Mouse (Mus musculus): Measurements from ENCODE around the gene 2510039O18Rik. TPM values are rescaled to one million over a fixed set of nuclear protein-coding genes. Genes with fewer than 3 reads are reported as not detected.
A peak's percentile ranks its signal among the peaks of the same experiment; 100 is the strongest.

2510039O18Rik gene
- total and polyA plus RNA-seq, 2 experiments from 2014 or later, result 12.0 to 57.7 TPM

DNA sequence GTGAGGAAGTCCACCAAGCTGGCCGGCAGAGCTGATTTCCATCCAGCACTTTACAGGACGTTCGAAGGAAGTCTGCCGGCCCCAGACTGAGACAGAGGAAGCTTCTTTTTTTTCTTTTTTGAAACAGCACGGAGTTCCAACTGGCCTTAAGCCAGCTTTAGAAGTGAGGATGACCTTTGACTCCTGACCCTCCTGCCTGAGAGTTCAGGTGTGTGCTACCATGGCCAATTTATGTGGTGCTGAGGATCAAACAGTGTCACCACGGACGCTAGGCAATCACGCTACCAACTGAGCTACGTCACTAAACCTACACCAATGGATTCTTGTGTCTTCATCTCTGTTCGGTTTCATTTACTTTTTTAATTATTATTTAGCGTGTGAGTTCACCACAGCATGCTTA, 18.4 kb upstream of the 2510039O18Rik start:
- H3K27me3 ChIP-seq (ENCODE audit: insufficient read depth, low read length), result no peaks in the 10 kb centered on the region
- H3K9me3 ChIP-seq (ENCODE audit: low read length), result no peaks in the 10 kb centered on the region
- no peak overlapping the region for H3K4me3 ChIP-seq (ENCODE audit: low read depth, low read length)
- DNase-seq, result no peak
- no peak overlapping the region for H3K4me2 ChIP-seq (ENCODE audit: low read depth)
- no peak for TF ChIP-seq CTCF (IDR thresholded peaks at IDR 0.05; ENCODE audit: low read depth)
- H3K4me1 ChIP-seq (ENCODE audit: insufficient read depth), result no peaks in the 10 kb centered on the region
- no peak for ATAC-seq
- H3K27ac ChIP-seq (ENCODE audit: low read depth, low read length), result no peak overlapping the region
- no peaks in the 10 kb centered on the region for H3K36me3 ChIP-seq (ENCODE audit: insufficient read depth)
- H3K9ac ChIP-seq, result no peak overlapping the region
- 84% methylated on average over 11 of the region's 11 CpGs for WGBS

DNA sequence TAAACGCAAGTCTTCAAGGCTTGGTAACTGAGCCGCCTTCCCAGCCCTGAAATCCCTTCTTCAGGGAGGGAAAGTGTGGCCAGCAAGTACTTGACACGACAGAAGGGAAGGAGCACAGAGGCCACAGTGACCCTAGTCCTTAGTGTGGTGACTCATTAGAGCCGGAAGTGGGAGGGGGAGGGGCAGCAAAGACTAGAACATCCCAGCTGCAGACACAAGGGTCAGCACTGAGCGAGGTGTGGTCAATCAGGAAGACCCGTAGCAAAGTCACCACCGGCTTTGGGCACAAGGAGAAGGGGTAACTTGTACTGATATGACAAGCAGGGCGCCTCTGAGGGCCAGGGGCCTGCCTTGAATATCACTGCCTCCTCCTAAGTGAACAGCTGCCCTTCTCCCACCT, 13.0 kb upstream of the 2510039O18Rik start:
- H3K4me2 ChIP-seq (ENCODE audit: low read depth), result no peak overlapping the region
- H3K9me3 ChIP-seq (ENCODE audit: low read length), result no peaks in the 10 kb centered on the region
- H3K27ac ChIP-seq (ENCODE audit: low read depth, low read length), result no peak overlapping the region
- H3K4me3 ChIP-seq (ENCODE audit: low read depth, low read length), result no peak overlapping the region
- 51% methylated on average over 8 of the region's 8 CpGs for WGBS
- H3K4me1 ChIP-seq (ENCODE audit: insufficient read depth), result no peaks in the 10 kb centered on the region
- TF ChIP-seq CTCF (IDR thresholded peaks at IDR 0.05; ENCODE audit: low read depth), result no peak
- no peak for DNase-seq
- no peak overlapping the region for H3K9ac ChIP-seq
- H3K27me3 ChIP-seq (ENCODE audit: insufficient read depth, low read length), result no peaks in the 10 kb centered on the region
- no peak for ATAC-seq
- H3K36me3 ChIP-seq (ENCODE audit: insufficient read depth), result no peaks in the 10 kb centered on the region

DNA sequence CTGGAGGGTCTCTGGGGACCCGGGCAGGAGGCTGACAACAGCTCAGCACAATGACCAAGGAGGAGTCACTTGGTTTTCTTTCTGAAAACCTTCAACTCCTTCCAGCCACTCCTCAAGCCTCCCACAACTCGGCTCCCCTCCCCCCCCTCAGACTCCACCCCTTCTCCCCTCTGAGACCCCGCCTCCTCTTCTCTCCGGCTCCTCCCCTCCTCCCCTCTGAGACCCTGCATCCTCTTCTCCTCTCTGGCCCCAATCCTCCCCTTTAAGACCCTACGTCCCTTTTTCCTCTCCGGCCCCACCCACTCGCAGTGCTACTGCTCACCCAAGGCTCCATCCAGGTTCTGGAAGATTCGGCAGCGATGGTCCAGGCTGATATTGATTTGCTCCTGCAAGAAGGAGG, 12.6 kb upstream of the 2510039O18Rik start:
- Histone ChIP-seq H3K4me1 (ENCODE audit: insufficient read depth) (no peaks in the 10 kb centered on the region), H3K27me3 (ENCODE audit: insufficient read depth, low read length) (no peaks in the 10 kb centered on the region), H3K9ac (no peak overlapping the region), H3K9me3 (ENCODE audit: low read length) (no peaks in the 10 kb centered on the region), H3K4me2 (ENCODE audit: low read depth) (no peak overlapping the region), H3K27ac (ENCODE audit: low read depth, low read length) (peak overlapping the region; percentile 35), H3K4me3 (ENCODE audit: low read depth, low read length) (peak overlapping the region; percentile 3; the same call in 1 of the 2 replicates), H3K36me3 (ENCODE audit: insufficient read depth) (no peaks in the 10 kb centered on the region)
- WGBS, result 14% methylated on average over 9 of the region's 9 CpGs
- DNase-seq (no peak), ATAC-seq (no peak)
- TF ChIP-seq CTCF (IDR thresholded peaks at IDR 0.05; ENCODE audit: low read depth), result no peak

DNA sequence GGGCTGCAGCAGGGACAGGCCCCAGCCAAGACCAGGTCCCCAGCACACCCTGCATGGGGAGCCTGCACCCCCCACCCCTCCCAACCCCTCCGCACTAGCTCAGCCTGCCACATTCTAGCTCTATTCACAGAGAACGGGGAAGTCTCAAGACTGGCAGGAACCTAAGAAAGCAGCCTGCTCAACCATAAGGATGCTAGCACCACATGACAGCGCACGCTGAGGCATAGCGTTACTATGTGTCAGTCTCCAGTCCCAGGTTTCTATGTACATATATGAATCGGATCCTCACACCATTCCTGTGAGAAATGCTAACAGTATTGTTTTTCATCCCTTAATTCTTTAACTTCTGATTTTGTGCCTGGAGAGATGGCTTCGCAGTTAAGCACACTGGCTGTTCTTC, 12.2 kb upstream of the 2510039O18Rik start:
- H3K9ac ChIP-seq, result no peak overlapping the region
- no peaks in the 10 kb centered on the region for H3K4me1 ChIP-seq (ENCODE audit: insufficient read depth)
- H3K36me3 ChIP-seq (ENCODE audit: insufficient read depth), result no peaks in the 10 kb centered on the region
- no peaks in the 10 kb centered on the region for H3K9me3 ChIP-seq (ENCODE audit: low read length)
- no peak overlapping the region for H3K4me2 ChIP-seq (ENCODE audit: low read depth)
- peak; percentile 63 for DNase-seq
- peak overlapping the region; percentile 35 for H3K27ac ChIP-seq (ENCODE audit: low read depth, low read length)
- no peaks in the 10 kb centered on the region for H3K27me3 ChIP-seq (ENCODE audit: insufficient read depth, low read length)
- peak; percentile 84 for ATAC-seq
- H3K4me3 ChIP-seq (ENCODE audit: low read depth, low read length), result 0 out of 2 replicates have a peak overlapping the region, but pooled peaks have one; percentile 3
- TF ChIP-seq CTCF (IDR thresholded peaks at IDR 0.05; ENCODE audit: low read depth), result no peak
- 56% methylated on average over 7 of the region's 7 CpGs for WGBS

DNA sequence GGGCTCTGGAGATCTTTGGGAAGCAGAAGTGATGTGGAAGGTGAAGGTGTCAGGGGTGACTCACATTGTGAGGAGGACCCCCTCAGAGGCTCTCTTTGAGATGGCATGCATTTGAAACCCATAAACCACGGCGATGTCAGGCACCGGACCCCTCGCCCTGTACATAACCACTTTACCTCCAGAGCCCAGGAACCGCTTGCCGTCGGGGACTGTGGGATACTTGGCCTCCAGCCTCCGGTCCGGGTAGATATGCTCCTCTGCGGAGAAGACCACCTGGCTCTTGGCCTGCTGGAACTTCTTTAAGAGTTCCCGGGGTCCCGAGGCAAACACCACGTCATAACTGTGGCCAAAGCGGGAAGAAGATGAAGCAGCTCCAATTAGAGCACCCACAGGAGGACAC, 9.7 kb upstream of the 2510039O18Rik start:
- Histone ChIP-seq H3K9me3 (ENCODE audit: low read length) (no peaks in the 10 kb centered on the region), H3K4me3 (ENCODE audit: low read depth, low read length) (no peak overlapping the region), H3K36me3 (ENCODE audit: insufficient read depth) (no peaks in the 10 kb centered on the region), H3K9ac (no peak overlapping the region), H3K4me2 (ENCODE audit: low read depth) (no peak overlapping the region), H3K4me1 (ENCODE audit: insufficient read depth) (no peaks in the 10 kb centered on the region), H3K27ac (ENCODE audit: low read depth, low read length) (no peak overlapping the region), H3K27me3 (ENCODE audit: insufficient read depth, low read length) (no peaks in the 10 kb centered on the region)
- WGBS, result 95% methylated on average over 14 of the region's 14 CpGs
- TF ChIP-seq CTCF (IDR thresholded peaks at IDR 0.05; ENCODE audit: low read depth), result no peak
- DNase-seq (no peak), ATAC-seq (no peak)

DNA sequence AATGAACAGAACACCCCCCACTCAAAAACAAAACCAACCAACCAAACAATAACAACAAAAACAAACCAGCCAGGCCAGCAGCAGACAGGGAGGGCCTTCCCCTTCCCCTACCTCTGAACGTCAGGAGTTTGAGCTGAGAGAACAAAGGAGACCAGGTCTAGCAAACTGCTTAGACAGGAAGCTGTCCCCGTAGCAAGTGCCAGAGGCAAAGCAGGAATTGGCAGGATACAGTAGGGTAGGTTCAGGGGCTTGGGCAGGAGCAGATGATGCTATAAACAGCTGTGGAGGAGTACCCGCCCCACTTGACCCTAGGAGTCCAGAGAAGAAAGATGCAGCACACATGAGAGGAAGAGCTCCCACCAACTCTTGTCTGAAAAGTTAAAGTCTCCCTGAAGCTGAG, 6.6 kb upstream of the 2510039O18Rik start:
- TF ChIP-seq CTCF (IDR thresholded peaks at IDR 0.05; ENCODE audit: low read depth), result no peak
- no peaks in the 10 kb centered on the region for H3K27me3 ChIP-seq (ENCODE audit: insufficient read depth, low read length)
- H3K27ac ChIP-seq (ENCODE audit: low read depth, low read length), result no peak overlapping the region
- no peaks in the 10 kb centered on the region for H3K4me1 ChIP-seq (ENCODE audit: insufficient read depth)
- no peak overlapping the region for H3K4me2 ChIP-seq (ENCODE audit: low read depth)
- H3K4me3 ChIP-seq (ENCODE audit: low read depth, low read length), result no peak overlapping the region
- 49% methylated on average over 3 of the region's 3 CpGs for WGBS
- ATAC-seq (no peak), DNase-seq (no peak)
- H3K9ac ChIP-seq, result no peak overlapping the region
- no peaks in the 10 kb centered on the region for H3K36me3 ChIP-seq (ENCODE audit: insufficient read depth)
- H3K9me3 ChIP-seq (ENCODE audit: low read length), result no peaks in the 10 kb centered on the region

DNA sequence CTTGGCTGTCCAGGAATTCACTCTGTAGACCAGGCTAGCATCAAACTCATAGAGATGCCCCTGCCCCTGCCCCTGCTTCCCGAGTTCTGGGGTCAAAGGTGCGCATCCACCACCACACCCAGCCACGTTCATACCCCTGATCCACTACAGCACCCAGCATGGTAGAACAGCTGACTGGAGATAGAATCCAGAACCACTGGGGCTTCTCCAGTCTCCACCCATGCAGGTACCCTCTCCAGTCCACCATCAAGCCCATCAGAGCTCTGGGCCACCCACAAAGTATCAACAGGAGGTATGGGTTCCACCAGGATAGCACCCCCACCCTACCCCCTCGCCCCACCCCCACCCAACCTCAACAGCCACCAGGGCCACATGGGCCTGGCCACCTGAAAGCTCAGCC, 6.1 kb upstream of the 2510039O18Rik start:
- 83% methylated on average over 4 of the region's 4 CpGs for WGBS
- Histone ChIP-seq H3K36me3 (ENCODE audit: insufficient read depth) (no peaks in the 10 kb centered on the region), H3K27me3 (ENCODE audit: insufficient read depth, low read length) (no peaks in the 10 kb centered on the region), H3K9ac (no peak overlapping the region), H3K9me3 (ENCODE audit: low read length) (no peaks in the 10 kb centered on the region), H3K4me1 (ENCODE audit: insufficient read depth) (no peaks in the 10 kb centered on the region), H3K4me2 (ENCODE audit: low read depth) (no peak overlapping the region), H3K4me3 (ENCODE audit: low read depth, low read length) (no peak overlapping the region), H3K27ac (ENCODE audit: low read depth, low read length) (no peak overlapping the region)
- ATAC-seq (no peak), DNase-seq (no peak)
- no peak for TF ChIP-seq CTCF (IDR thresholded peaks at IDR 0.05; ENCODE audit: low read depth)

DNA sequence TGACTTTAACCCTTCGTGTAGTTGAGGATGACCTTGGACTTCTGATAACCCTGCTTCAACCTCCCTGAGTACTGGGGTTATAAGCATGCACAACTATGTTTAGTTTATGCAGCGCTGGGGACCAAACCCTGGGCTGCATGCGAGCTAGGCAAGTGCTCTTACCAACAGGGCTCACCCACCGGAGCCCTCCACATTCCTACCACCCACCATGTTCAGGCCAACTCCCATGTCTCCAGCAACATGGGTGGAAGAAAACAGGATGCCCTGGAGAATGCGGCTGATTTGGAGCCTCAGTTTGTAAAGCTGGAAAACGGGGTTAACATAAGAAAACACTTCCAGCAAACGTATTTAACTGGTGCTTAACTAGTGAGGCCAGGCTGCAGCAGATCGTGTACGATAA, 4.8 kb upstream of the 2510039O18Rik start:
- DNase-seq (no peak), ATAC-seq (no peak)
- Histone ChIP-seq H3K4me3 (ENCODE audit: low read depth, low read length) (peak overlapping the region; percentile 46), H3K9me3 (ENCODE audit: low read length) (no peaks in the 10 kb centered on the region), H3K9ac (peak overlapping the region; percentile 43), H3K27me3 (ENCODE audit: insufficient read depth, low read length) (no peaks in the 10 kb centered on the region), H3K27ac (ENCODE audit: low read depth, low read length) (no peak overlapping the region), H3K36me3 (ENCODE audit: insufficient read depth) (no peaks in the 10 kb centered on the region), H3K4me2 (ENCODE audit: low read depth) (peak overlapping the region; percentile 87), H3K4me1 (ENCODE audit: insufficient read depth) (peaks cover 4% of the 10 kb centered on the region; the same call in 1 of the 2 replicates)
- no peak for TF ChIP-seq CTCF (IDR thresholded peaks at IDR 0.05; ENCODE audit: low read depth)
- whole genome bisulfite sequencing, result 21% methylated on average over 9 of the region's 9 CpGs
